Mouse (Mus musculus) layer of hippocampus, adult 2 months (tissue): ENCODE results near the gene Wdr95. TPM values are rescaled to one million over a fixed set of nuclear protein-coding genes. Genes with fewer than 3 reads are reported as not detected.

Experiments used
- DNase-seq, 2 experiments: peaks; one replicate each; pipeline ENCODE4 v3.0.0; 2022; ENCODE audit warnings: low spot score in 2 of 2
- H3K27ac ChIP-seq: fragments of 200-600 bp; 2 replicates; pipeline ENCODE4 v1.8.1; 2022
- H3K4me3 ChIP-seq: fragments of 200-600 bp; 2 replicates; pipeline ENCODE4 v1.8.1; 2022; ENCODE audit warnings: mild to moderate bottlenecking
- CTCF ChIP-seq: fragments of 200-600 bp; conservative IDR thresholded peaks from 2 replicates; pipeline ENCODE4 v1.8.1; 2022; ENCODE audit warnings: antibody characterized with exemption, mild to moderate bottlenecking, moderate library complexity
- total RNA-seq, 2 experiments: library from RNA; stranded (reverse); gene quantifications; 2 replicates each; pipeline ENCODE4 v1.2.3; 2021

Gene Wdr95
- total RNA-seq, 2 experiments from 2014 or later, result 0.41 to 1.0 TPM

DNA sequence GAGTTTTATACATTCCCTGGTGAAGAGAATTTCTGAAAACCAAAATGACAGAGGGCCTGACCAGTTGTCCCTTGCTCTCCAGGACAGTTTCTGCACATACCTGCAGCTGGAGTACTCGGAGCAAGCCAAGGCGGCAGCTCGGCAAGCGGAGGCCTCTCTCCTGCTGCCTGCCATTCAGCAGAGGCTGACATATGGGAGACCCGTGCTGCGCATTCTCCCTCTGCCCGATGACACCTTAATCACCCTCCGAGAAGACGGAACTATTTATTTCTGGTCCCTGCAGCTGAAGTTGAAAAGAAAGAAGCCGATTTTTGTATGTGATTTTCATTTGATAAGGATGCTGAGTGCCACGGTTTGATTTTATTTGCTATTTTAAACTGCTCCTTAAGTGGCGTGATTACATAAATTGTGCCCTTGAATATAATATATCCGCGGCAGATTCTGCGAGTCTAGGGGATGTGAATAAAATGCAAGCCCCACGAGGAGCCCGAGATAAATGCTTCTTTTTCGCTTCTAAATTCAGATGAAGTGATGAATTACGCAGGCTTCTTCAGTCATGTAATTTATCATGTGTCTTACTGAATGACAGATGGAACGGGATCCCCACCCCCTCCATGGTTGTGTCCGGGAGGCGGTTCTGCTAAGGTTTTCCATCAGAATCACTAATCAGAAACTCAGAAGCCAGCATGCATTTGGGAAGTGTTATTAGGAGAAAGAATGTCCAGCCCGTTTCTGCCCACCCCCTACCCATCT is 24.9 kb upstream of the Wdr95 start:
- H3K4me3 ChIP-seq, result peak overlapping the region; percentile 15; the same call in 1 of the 2 replicates
- H3K27ac ChIP-seq, result peak overlapping the region; percentile 84
- peak; percentile 63 to 77 for DNase-seq
- TF ChIP-seq CTCF, result no peak

DNA sequence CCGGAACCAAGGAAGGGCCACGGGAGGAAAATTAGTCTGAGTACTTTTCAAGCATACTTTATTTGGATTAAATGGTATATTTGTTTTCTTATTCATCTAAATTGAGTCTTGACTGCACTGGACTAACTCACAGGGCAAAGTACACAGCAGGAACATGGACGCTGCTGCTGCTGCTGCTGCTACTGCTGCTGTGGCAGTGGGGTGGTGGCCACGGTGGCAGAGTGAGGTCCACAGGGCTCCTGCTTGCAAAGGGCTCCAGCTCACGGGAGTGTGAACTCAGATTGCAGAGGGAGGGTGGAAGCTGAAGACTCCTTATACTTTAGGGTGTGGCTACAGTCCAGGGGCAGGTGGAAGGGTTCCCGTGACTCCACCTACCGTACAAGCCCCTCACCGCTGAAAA is 23.5 kb upstream of the Wdr95 start:
- TF ChIP-seq CTCF, result no peak
- DNase-seq, result no peak
- Histone ChIP-seq H3K4me3 (no peak overlapping the region), H3K27ac (no peak overlapping the region)

DNA sequence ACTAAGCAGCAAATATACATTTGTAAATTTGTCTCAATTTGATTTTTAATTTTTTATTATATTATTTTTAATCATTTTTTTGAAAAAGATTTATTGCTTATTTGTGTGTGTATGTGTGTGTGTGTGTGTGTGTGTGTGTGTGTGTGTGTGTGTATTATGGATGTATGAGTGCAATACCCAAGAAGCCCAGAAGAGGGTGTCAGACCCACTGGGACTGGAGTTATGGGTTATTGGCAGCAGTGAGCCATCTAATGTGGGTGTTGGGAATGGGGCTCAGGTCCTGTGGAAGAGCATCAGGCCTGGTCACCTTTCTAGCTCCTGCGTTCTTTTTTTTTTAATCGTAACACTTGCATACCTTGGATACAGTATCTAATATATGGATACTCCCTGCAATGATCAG is 22.4 kb upstream of the Wdr95 start:
- TF ChIP-seq CTCF, result no peak
- DNase-seq, result no peak
- Histone ChIP-seq H3K4me3 (no peak overlapping the region), H3K27ac (no peak overlapping the region)

DNA sequence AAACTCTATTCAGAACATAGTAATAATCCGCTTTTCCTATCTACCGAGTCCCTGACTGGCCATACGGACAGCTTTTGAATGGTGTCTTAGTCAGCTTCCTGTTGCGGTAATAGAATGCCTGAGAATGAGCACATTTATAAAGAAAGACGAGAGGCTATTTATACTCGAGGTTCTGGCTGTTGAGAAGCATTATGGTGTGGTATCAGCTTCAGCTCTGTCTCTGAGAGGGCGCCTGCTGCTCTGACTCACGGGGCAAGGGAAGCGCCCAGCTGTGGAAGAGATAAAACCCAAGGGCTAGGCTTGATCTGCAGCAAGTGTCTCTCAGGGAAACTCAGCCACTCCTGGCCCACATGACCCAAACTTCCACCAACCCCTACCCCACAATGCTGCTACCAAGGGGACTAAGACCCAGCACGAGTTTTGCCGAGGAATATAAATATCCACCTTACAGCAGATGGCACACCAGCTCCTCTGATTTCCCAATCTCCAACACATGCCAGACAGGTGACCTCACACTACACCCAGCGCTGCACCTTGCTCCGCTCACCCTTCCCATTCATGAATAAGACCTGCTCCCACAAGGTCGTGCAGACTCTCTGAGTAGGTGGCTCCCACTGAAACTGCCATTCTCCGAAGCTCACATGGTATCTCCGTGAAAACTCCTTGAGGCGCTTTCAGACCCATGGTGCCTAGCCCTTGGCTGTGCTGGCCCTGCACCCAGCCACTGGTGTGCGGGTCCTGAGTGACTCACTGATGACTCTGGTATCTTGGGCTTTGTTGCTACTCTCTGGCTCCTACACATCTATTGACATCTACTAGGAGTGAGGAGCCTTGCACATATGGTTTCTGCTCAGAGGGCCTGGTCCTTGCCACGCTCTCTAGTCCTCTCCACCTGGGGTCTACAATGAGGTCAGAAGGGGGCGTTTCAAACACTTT is 20.1 kb upstream of the Wdr95 start:
- TF ChIP-seq CTCF, result no peak
- no peak for DNase-seq
- H3K27ac ChIP-seq, result no peak overlapping the region
- H3K4me3 ChIP-seq, result no peak overlapping the region

DNA sequence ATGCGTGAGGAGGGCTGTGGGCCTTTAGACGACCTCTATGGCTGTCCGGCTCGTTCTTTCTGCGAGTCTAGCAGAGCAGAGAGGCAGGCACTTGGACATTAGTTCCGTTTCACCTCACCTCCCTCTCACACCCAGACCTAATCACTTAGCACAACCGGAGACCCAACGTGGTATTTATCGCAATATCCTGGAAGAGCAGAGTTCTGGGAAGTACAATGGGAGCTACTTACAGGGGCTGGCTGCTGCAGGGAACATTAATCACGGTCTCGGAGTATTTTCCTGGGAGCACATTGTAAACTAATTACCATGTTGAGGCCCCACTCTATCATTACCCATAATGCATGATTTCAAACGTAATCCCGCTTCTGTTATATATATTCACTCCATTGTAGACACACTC is 18.2 kb upstream of the Wdr95 start:
- TF ChIP-seq CTCF, result no peak
- no peak overlapping the region for H3K4me3 ChIP-seq
- H3K27ac ChIP-seq, result no peak overlapping the region
- no peak for DNase-seq

DNA sequence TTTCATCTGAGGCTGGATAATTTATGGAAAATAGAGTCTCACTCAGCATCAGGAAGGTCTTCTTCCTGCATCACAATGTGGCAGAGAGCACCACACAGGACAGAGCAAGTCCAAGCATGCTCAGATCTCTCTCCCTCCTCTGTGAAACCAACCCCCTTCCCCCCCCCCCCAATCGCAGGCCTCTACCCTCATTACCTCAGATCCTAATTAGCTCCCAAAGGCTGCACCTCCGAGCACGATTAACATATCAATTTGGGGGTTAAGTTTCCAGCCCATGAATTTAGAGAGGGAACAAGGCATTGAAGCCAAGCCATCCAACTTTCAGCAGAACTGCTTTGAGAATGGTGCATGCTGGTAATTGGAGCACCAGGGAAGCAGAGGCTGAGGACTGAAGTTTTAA is 15.8 kb upstream of the Wdr95 start:
- no peak for TF ChIP-seq CTCF
- no peak for DNase-seq
- Histone ChIP-seq H3K27ac (no peak overlapping the region), H3K4me3 (no peak overlapping the region)

DNA sequence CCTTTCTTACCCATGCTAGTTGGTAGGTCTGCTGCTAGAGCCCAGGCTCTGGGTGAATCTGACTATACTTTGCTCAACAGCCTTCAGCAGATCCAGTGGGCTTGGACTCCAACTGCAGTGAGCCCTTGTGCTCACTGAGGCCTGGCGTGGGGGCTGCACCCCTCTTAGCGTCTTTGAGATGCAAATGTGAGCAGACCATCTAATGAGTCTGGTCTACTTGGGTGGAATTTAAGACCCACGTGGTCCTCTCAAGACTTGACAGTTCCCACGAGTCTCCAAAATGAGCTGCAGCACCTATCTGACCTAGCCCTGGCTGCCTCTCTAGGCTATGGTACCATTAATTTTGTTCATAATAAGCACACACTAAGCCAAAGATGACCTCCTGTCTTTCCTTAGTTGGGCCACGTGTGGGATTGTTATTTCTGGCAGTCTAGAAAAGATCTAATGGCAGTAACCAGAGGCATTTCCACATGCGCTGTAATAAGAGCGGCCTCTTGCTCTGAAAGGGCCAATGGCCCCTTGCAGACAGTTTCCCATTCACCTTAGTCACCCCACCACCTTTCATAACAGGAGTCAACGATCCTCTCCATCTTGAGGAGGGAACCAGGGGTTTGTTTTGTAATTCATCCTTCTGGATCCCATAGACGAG is 14.9 kb upstream of the Wdr95 start:
- no peak for DNase-seq
- Histone ChIP-seq H3K27ac (peak overlapping the region; percentile 71), H3K4me3 (no peak overlapping the region; the same call in 1 of the 2 replicates)
- no peak for TF ChIP-seq CTCF

DNA sequence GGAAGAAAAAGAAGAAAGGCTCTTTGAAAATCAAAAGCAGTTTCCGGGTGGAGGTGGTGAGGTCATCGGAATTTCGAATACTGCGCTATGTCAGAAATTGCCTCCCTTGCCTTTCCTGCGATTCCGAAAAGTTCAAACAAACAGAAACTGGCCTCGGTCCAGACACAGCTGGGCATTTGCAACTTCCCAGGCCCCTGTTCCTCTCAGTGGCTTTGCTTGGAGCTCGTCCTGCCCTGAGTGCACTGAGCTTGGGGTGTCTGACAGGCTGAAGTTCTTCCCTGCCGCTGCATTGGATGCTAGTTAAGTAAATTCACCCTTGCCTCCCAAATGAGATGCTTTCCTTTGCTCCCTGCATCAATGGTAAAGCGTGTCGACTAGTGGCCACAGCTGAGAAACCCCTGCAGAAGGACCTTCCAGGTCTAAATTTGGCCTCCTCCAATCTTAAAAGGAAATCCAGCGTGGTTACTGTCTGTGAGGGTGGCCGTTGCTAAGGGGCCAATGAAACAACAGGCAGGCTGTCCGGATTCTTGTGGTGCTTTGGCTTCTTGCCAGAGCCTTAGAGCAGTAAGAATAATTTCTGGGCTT is 14.3 kb upstream of the Wdr95 start:
- H3K27ac ChIP-seq, result peak overlapping the region; percentile 71

DNA sequence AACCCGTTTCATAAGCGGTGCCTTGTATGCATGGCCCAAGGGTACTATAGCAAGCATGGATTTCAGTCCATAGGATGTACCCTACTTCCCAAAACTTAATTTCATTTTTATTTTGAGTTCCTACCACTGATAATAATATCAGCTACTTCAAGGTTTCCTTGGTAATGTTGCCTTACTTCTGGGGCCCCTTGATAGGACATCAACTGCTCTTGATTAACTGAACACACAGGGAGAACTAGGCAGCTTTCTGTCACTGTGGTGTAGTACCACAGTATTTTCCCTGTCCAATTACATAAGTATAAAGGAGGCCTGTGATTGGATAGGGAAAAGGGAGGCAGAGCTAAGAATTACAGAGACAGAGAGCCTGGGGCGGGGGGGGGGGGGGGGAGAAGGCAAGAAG is 13.6 kb upstream of the Wdr95 start:
- Histone ChIP-seq H3K4me3 (no peak overlapping the region), H3K27ac (peak overlapping the region; percentile 28; the same call in 1 of the 2 replicates)
- DNase-seq, result no peak
- TF ChIP-seq CTCF, result no peak

More for the DNA sequence above, 14.3 kb upstream of the Wdr95 start:
- peak; percentile 34; the same call in 1 of the 2 replicates for TF ChIP-seq CTCF
- DNase-seq, result no peak
- peak overlapping the region; percentile 24; the same call in 1 of the 2 replicates for H3K4me3 ChIP-seq

DNA sequence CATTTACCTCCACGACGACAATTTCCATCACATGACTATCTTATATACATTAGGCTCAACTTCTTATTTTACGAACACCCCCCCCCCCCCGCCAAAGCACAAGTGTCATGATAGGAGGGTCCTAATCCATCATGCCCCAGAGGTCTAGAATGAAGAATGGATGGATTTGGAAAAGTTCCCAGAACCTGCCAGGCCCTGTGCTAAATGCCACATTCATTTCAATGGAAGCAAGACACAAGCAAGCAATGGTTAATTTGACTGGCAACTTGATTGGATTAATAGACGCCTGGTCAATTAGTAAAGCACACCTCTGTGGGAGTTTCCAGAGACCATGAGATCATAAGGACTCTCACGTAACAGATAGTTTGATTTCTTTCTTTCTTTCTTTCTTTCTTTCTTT is 11.4 kb upstream of the Wdr95 start:
- Histone ChIP-seq H3K27ac (no peak overlapping the region), H3K4me3 (no peak overlapping the region)
- DNase-seq, result no peak
- TF ChIP-seq CTCF, result no peak

DNA sequence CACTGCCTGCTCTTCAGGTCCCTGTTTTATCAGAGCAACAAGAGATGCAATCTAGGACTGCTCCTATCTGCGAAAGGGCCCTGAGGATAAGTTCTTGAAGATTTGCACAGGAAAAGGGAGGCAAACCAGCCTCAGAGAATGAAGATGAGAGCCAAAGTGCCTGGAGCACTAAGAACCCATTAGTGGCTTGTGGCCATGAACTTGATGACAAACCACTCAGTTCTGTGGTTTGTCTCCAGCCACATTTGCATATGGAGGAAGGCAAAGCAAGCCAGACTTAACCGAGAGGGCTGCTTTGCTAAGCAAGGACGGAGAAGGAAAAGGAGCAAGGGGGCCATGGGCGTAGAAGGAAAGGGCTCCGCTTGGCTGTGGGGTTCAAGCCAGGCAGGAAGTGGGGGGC is 7.7 kb upstream of the Wdr95 start:
- no peak overlapping the region for H3K27ac ChIP-seq
- DNase-seq, result no peak
- no peak overlapping the region for H3K4me3 ChIP-seq
- no peak for TF ChIP-seq CTCF

DNA sequence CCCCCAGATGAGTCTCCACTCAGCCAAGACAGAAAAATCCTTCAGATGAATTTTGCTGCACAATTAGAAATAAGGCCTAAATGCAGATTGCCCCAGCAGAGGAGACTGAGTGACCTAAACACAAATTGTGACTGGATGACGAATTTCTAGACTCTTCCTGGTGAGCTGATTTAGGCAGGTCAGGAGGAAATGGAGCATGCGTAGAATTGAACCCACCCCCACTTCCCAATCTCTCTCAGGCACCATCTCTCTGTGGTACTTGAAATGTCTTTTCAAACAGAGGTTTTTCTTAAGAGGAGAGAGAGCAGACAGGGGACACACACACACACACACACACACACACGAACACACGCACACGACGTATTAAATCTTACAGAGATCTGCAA is 4.6 kb upstream of the Wdr95 start:
- no peak overlapping the region for H3K4me3 ChIP-seq
- DNase-seq, result no peak
- no peak for TF ChIP-seq CTCF
- H3K27ac ChIP-seq, result peak overlapping the region; percentile 64; the same call in 1 of the 2 replicates
